Mouse (Mus musculus): ENCODE data around the gene Taco1.

GRCm38 (mm10) chr11:106122736-106123135, 56.9 kb downstream of the Taco1 start:
- TF ChIP-seq POLR2A (IDR thresholded peaks at IDR 0.05; ENCODE audit: borderline replicate concordance, extremely low read depth, low read depth, low read length) (no peak), CTCF (IDR thresholded peaks at IDR 0.05; ENCODE audit: insufficient read depth, low read length) (no peak)

Measured in lung, adult 2 months (tissue).